Mouse (Mus musculus): ENCODE data around the gene Gm8220. TPM values are rescaled to one million over a fixed set of nuclear protein-coding genes. Genes with fewer than 3 reads are reported as not detected.

Gene Gm8220
- polyA plus RNA-seq (2012; rRNA removed; ENCODE audit: low replicate concordance) = not detected in 2 replicates

GRCm38 (mm10) chr14:44285280-44285679, at the start of gene Gm8220:
Gm8220 (plus strand) TSS chr14:44285580.

DNA sequence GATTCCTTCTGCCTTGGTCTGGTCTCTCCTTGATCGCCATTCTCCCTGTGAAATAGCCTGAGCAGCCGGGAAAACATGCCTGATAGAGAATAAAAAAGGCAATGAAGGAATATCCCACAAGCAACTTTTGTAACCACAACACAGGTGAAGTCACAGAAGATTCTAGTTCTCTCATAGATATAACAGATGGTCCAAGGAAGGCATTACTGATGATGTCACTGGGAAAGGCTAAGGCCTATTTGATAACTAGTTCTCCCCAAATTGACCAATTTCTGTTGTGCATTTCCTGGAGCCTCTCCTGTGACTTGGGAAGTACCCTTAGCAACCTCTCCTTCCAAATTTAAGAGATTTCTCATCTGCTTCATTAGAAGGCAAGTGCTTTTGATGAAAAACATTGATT, 53.1 kb downstream of the Gm8220 start, which contains the start of gene Gm5930:
TSS of gene Gm5930 (minus strand) at position 101 of the 400 bp plus-strand sequence.

Other genes starting within 250 kb of the Gm8220 start
- 0.17 and 2.5 TPM in 2 replicates for gene Ear2, start 182.9 kb upstream of the Gm8220 start, polyA plus RNA-seq (2012; rRNA removed; ENCODE audit: low replicate concordance)
- not detected in 2 replicates for gene Gm3327, start 161.7 kb upstream of the Gm8220 start, polyA plus RNA-seq (2012; rRNA removed; ENCODE audit: low replicate concordance)
- not detected in 2 replicates for gene Gm8212, start 87.9 kb upstream of the Gm8220 start, polyA plus RNA-seq (2012; rRNA removed; ENCODE audit: low replicate concordance)
- not detected in 2 replicates for gene 4930503E14Rik, start 72.3 kb upstream of the Gm8220 start, polyA plus RNA-seq (2012; rRNA removed; ENCODE audit: low replicate concordance)
- not detected in 2 replicates for gene Gm5930, start 53.0 kb downstream of the Gm8220 start, polyA plus RNA-seq (2012; rRNA removed; ENCODE audit: low replicate concordance)
- gene Gm8229, start 79.8 kb downstream of the Gm8220 start, polyA plus RNA-seq (2012; rRNA removed; ENCODE audit: low replicate concordance) = not detected in 2 replicates
- gene Gm3371, start 125.1 kb downstream of the Gm8220 start, polyA plus RNA-seq (2012; rRNA removed; ENCODE audit: low replicate concordance) = not detected in 2 replicates
- not detected in 2 replicates for gene Gm8232, start 148.1 kb downstream of the Gm8220 start, polyA plus RNA-seq (2012; rRNA removed; ENCODE audit: low replicate concordance)
- gene BC061237, start 206.9 kb downstream of the Gm8220 start, polyA plus RNA-seq (2012; rRNA removed; ENCODE audit: low replicate concordance) = not detected in 2 replicates
- gene Gm17093, start 232.7 kb downstream of the Gm8220 start, polyA plus RNA-seq (2012; rRNA removed; ENCODE audit: low replicate concordance) = not detected in 2 replicates

Measured in duodenum, adult 2 months (tissue).